Mouse (Mus musculus) heart, embryonic 15.5 days (tissue): ENCODE results near the gene Ppm1l. TPM values are rescaled to one million over a fixed set of nuclear protein-coding genes. Genes with fewer than 3 reads are reported as not detected.

Experiments used
- ATAC-seq: fragments of 200-750 bp; cut with Nextera tagmentation; replicated peaks from 2 replicates; pipeline ENCODE4 v1.8.0; 2017; ENCODE audit warnings: low read depth, moderate TSS enrichment; ENCODE audit not compliant: insufficient number of reproducible peaks, insufficient read depth, low FRiP score
- H3K27ac ChIP-seq: fragments of 300-500 bp; sonication (generic); 2 replicates; pipeline ENCODE4 v1.5.1; 2015; ENCODE audit warnings: mild to moderate bottlenecking, inconsistent platforms
- H3K27me3 ChIP-seq: fragments of 300-500 bp; sonication (generic); 2 replicates; pipeline ENCODE4 v1.6.1; 2015; ENCODE audit warnings: inconsistent platforms
- H3K36me3 ChIP-seq: fragments of 300-500 bp; sonication (generic); 2 replicates; pipeline ENCODE4 v1.6.1; 2015; ENCODE audit warnings: mild to moderate bottlenecking, inconsistent platforms
- H3K4me1 ChIP-seq: fragments of 300-500 bp; sonication (generic); replicated peaks from 2 replicates; pipeline ENCODE4 v1.6.1; 2015; ENCODE audit warnings: inconsistent platforms
- H3K4me2 ChIP-seq: fragments of 300-500 bp; sonication (generic); 2 replicates; pipeline ENCODE4 v1.6.1; 2015; ENCODE audit warnings: inconsistent platforms, mild to moderate bottlenecking, moderate library complexity
- H3K4me3 ChIP-seq: fragments of 300-500 bp; sonication (generic); 2 replicates; pipeline ENCODE4 v1.5.1; 2015; ENCODE audit warnings: mild to moderate bottlenecking, inconsistent platforms
- H3K9ac ChIP-seq: fragments of 300-500 bp; sonication (generic); 2 replicates; pipeline ENCODE4 v1.6.1; 2015; ENCODE audit warnings: mild to moderate bottlenecking, inconsistent platforms
- H3K9me3 ChIP-seq: fragments of 300-500 bp; sonication (generic); replicated peaks from 2 replicates; pipeline ENCODE4 v1.6.1; 2016; ENCODE audit warnings: inconsistent platforms
- WGBS: fragments of 180-500 bp; shearing (Covaris S2); methylation state at CpG from one replicate; pipeline ENCODE4 v1.1.7; 2015; ENCODE audit warnings: mixed read lengths; 5-methylcytosine and 5-hydroxymethylcytosine counted together
- polyA plus RNA-seq: library from polyadenylated mRNA; unstranded; fragments of >200 nt; fragmentation: Nextera tagmentation; extraction: Ambion mirVana; gene quantifications from 2 replicates; pipeline ENCODE4 v1.2.1, GENCODE M21; 2015

Ppm1l gene
- polyA plus RNA-seq, 1 experiment from 2014 or later: 8.5 TPM

DNA sequence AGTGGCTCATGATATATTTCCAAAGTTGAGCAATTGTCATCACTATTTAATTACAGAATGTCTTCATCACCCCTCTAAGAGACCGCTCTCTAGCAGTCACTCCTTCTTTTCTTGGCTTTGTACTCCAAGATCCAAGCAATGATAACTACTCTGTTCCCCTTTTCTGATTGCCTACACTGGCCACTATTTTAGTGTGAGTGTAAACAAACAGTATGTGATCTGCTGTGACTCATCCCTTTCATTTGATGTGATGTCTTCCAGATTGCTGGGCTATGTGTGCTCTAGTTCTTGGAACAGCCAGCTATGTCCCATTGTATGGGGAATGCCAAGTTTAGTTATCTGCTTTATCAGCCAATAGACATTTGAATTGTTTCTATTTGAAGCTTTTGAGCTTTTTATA lies 210.7 kb downstream of the Ppm1l start:
- Histone ChIP-seq H3K4me2 (no peak overlapping the region), H3K9me3 (no peaks in the 10 kb centered on the region), H3K36me3 (no peaks in the 10 kb centered on the region), H3K27me3 (no peaks in the 10 kb centered on the region), H3K9ac (no peak overlapping the region), H3K4me1 (0 out of 2 replicates have a peak, but pooled peaks cover 4% of the 10 kb centered on the region), H3K27ac (no peak overlapping the region), H3K4me3 (no peak overlapping the region)
- WGBS: 74% methylated on average over 1 of the region's 1 CpGs
- ATAC-seq: no peak

GRCm38 (mm10) chr3:69529576-69529975 lies 212.9 kb downstream of the Ppm1l start:
- Histone ChIP-seq H3K4me1 (0 out of 2 replicates have a peak, but pooled peaks cover under 1% of the 10 kb centered on the region), H3K27me3 (no peaks in the 10 kb centered on the region), H3K36me3 (no peaks in the 10 kb centered on the region), H3K4me3 (no peak overlapping the region), H3K27ac (no peak overlapping the region), H3K9ac (no peak overlapping the region), H3K4me2 (no peak overlapping the region), H3K9me3 (no peaks in the 10 kb centered on the region)
- 62% methylated on average over 7 of the region's 7 CpGs for WGBS
- no peak for ATAC-seq

GRCm38 (mm10) chr3:69531511-69531910 lies 214.8 kb downstream of the Ppm1l start:
- Histone ChIP-seq H3K4me3 (no peak overlapping the region), H3K27ac (no peak overlapping the region), H3K27me3 (no peaks in the 10 kb centered on the region), H3K9ac (no peak overlapping the region), H3K9me3 (no peaks in the 10 kb centered on the region), H3K36me3 (no peaks in the 10 kb centered on the region), H3K4me1 (no peaks in the 10 kb centered on the region), H3K4me2 (no peak overlapping the region)
- no peak for ATAC-seq
- 72% methylated on average over 9 of the region's 9 CpGs for WGBS

- ATAC-seq: no peak
- H3K27me3 ChIP-seq: no peaks in the 10 kb centered on the region
- H3K9ac ChIP-seq: no peak overlapping the region
- H3K4me2 ChIP-seq: no peak overlapping the region
- H3K4me1 ChIP-seq: no peaks in the 10 kb centered on the region
- no peak overlapping the region for H3K27ac ChIP-seq
- no peaks in the 10 kb centered on the region for H3K9me3 ChIP-seq
- H3K36me3 ChIP-seq: no peaks in the 10 kb centered on the region
- H3K4me3 ChIP-seq: no peak overlapping the region
- 57% methylated on average over 4 of the region's 4 CpGs for WGBS
Measured at GRCm38 (mm10) chr3:69532687-69533086, 216.0 kb downstream of the Ppm1l start.

GRCm38 (mm10) chr3:69535486-69535885 lies 218.8 kb downstream of the Ppm1l start:
- no peaks in the 10 kb centered on the region for H3K9me3 ChIP-seq
- no peak overlapping the region for H3K4me2 ChIP-seq
- WGBS: 90% methylated on average over 10 of the region's 10 CpGs
- H3K4me1 ChIP-seq: peaks cover 2% of the 10 kb centered on the region; the same call in 1 of the 2 replicates
- no peak overlapping the region for H3K27ac ChIP-seq
- H3K9ac ChIP-seq: no peak overlapping the region
- no peaks in the 10 kb centered on the region for H3K36me3 ChIP-seq
- ATAC-seq: no peak
- no peak overlapping the region for H3K4me3 ChIP-seq
- no peaks in the 10 kb centered on the region for H3K27me3 ChIP-seq

DNA sequence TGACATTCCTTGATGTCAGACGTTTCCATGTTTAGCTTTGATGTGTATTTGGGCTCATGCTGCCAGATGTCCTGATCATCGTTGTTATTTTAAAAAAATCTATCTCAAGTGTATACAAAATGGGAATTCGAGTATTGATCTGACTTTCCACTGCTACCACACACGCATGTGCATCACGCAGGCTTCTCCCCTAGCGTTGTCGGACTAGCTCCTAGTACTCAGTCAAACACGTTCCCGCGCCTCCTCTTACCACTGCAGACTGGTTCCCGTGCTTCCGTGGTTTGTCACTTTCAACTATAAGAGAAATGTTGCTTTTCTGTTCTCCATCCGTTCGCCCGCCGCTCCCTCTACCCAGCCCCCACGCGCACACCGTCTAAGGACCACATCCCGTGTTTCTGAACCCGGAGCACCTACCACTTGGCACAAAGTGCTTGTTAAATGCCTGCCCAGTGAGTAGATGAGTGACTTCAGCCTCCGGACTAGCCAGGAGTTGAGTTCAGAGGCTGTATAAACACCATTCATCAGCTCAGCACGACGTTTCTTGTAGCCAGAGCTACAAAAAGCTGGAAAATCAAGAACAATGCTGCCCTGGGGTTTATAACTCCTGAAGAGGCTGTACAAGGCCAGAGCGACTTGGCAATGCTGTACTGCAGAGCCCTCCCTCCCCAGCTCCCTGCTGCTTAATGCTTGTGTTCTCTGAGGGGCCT lies 219.4 kb downstream of the Ppm1l start:
- peak; percentile 54; the same call in 1 of the 2 replicates for ATAC-seq
- H3K9me3 ChIP-seq: no peaks in the 10 kb centered on the region
- H3K27me3 ChIP-seq: no peaks in the 10 kb centered on the region
- H3K4me3 ChIP-seq: no peak overlapping the region
- no peak overlapping the region for H3K27ac ChIP-seq
- no peak overlapping the region for H3K4me2 ChIP-seq
- H3K4me1 ChIP-seq: peaks cover 2% of the 10 kb centered on the region; the same call in 1 of the 2 replicates
- H3K36me3 ChIP-seq: no peaks in the 10 kb centered on the region
- H3K9ac ChIP-seq: no peak overlapping the region
- WGBS: 75% methylated on average over 25 of the region's 25 CpGs

GRCm38 (mm10) chr3:69542962-69543361 lies 226.3 kb downstream of the Ppm1l start:
- ATAC-seq: no peak
- H3K4me1 ChIP-seq: peaks cover 4% of the 10 kb centered on the region; the same call in 1 of the 2 replicates
- no peaks in the 10 kb centered on the region for H3K9me3 ChIP-seq
- no peak overlapping the region for H3K4me2 ChIP-seq
- H3K27me3 ChIP-seq: no peaks in the 10 kb centered on the region
- H3K36me3 ChIP-seq: no peaks in the 10 kb centered on the region
- no peak overlapping the region for H3K4me3 ChIP-seq
- H3K9ac ChIP-seq: no peak overlapping the region
- H3K27ac ChIP-seq: no peak overlapping the region
- WGBS: 72% methylated on average over 8 of the region's 8 CpGs

GRCm38 (mm10) chr3:69543730-69544129 lies 227.1 kb downstream of the Ppm1l start:
- Histone ChIP-seq H3K4me3 (no peak overlapping the region), H3K4me2 (no peak overlapping the region), H3K9ac (no peak overlapping the region), H3K27ac (no peak overlapping the region), H3K9me3 (no peaks in the 10 kb centered on the region), H3K27me3 (no peaks in the 10 kb centered on the region), H3K4me1 (peaks cover 11% of the 10 kb centered on the region), H3K36me3 (no peaks in the 10 kb centered on the region)
- no peak for ATAC-seq
- WGBS: 90% methylated on average over 1 of the region's 1 CpGs

DNA sequence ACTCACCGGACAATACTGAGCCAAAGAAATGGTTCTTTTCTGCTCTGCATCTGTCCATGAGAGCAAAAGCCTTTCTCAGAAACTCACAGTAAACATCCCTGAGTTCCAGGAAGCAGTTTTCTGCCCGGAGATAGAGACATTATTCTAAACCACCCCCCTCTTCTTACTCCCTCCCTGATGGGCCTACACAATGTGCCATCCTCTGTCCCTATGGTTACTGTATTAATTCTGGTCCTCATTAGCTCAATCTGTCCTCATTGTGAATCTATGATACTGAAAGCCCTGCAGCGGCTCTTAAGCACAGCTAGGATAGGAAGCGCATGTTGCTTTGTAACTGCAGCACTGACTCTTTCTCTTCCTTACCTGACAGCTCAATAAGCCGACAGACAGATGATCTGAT lies 228.4 kb downstream of the Ppm1l start:
- Histone ChIP-seq H3K36me3 (no peaks in the 10 kb centered on the region), H3K4me2 (no peak overlapping the region), H3K27me3 (no peaks in the 10 kb centered on the region), H3K4me1 (peaks cover 14% of the 10 kb centered on the region), H3K4me3 (no peak overlapping the region), H3K9me3 (no peaks in the 10 kb centered on the region), H3K27ac (no peak overlapping the region), H3K9ac (no peak overlapping the region)
- no peak for ATAC-seq
- WGBS: 84% methylated on average over 5 of the region's 5 CpGs

- Histone ChIP-seq H3K9me3 (no peaks in the 10 kb centered on the region), H3K4me1 (peaks cover 14% of the 10 kb centered on the region), H3K27ac (no peak overlapping the region), H3K4me2 (peak overlapping the region; percentile 50), H3K4me3 (no peak overlapping the region), H3K27me3 (no peaks in the 10 kb centered on the region), H3K9ac (no peak overlapping the region), H3K36me3 (no peaks in the 10 kb centered on the region)
- peak; percentile 53; the same call in 1 of the 2 replicates for ATAC-seq
- WGBS: 50% methylated on average over 22 of the region's 22 CpGs
Measured at GRCm38 (mm10) chr3:69548704-69549455, 232.2 kb downstream of the Ppm1l start.

GRCm38 (mm10) chr3:69549602-69550001 lies 232.9 kb downstream of the Ppm1l start:
- ATAC-seq: no peak
- Histone ChIP-seq H3K36me3 (no peaks in the 10 kb centered on the region), H3K4me1 (peaks cover 14% of the 10 kb centered on the region), H3K27me3 (no peaks in the 10 kb centered on the region), H3K9ac (no peak overlapping the region), H3K4me3 (no peak overlapping the region), H3K27ac (no peak overlapping the region), H3K9me3 (no peaks in the 10 kb centered on the region), H3K4me2 (no peak overlapping the region)
- 86% methylated on average over 4 of the region's 4 CpGs for WGBS
